Mouse (Mus musculus) hindbrain, embryonic 14.5 days (tissue): ENCODE measurements around the gene Stox2. TPM values are rescaled to one million over a fixed set of nuclear protein-coding genes. Genes with fewer than 3 reads are reported as not detected.

Source experiments
- ATAC-seq: fragments of 200-750 bp; cut with Nextera tagmentation; 2 replicates; pipeline ENCODE4 v1.8.0; 2017; ENCODE audit warnings: moderate number of reproducible peaks, mild to moderate bottlenecking, moderate TSS enrichment, moderate library complexity; ENCODE audit not compliant: low FRiP score
- DNase-seq: peaks from one replicate; pipeline ENCODE4 v3.0.0-alpha.2; 2015; ENCODE audit warnings: low spot score
- H3K27ac ChIP-seq: fragments of 300-500 bp; sonication (generic); 2 replicates; pipeline ENCODE4 v1.5.1; 2014; ENCODE audit warnings: mild to moderate bottlenecking, moderate library complexity
- H3K27me3 ChIP-seq: fragments of 300-500 bp; sonication (generic); 2 replicates; pipeline ENCODE4 v1.6.1; 2014; ENCODE audit warnings: mild to moderate bottlenecking, low read length, mixed read lengths; ENCODE audit not compliant: control insufficient read depth, insufficient read depth
- H3K36me3 ChIP-seq: fragments of 300-500 bp; sonication (generic); replicated peaks from 2 replicates; pipeline ENCODE4 v1.6.1; 2014; ENCODE audit not compliant: control insufficient read depth, insufficient read depth
- H3K4me1 ChIP-seq: fragments of 300-500 bp; sonication (generic); replicated peaks from 2 replicates; pipeline ENCODE4 v1.6.1; 2014; ENCODE audit warnings: antibody characterized with exemption, low read length, mixed read lengths; ENCODE audit not compliant: control insufficient read depth, insufficient read depth
- H3K4me2 ChIP-seq: fragments of 300-500 bp; sonication (generic); replicated peaks from 2 replicates; pipeline ENCODE4 v1.6.1; 2014; ENCODE audit warnings: mild to moderate bottlenecking, moderate library complexity
- H3K4me3 ChIP-seq: fragments of 300-500 bp; sonication (generic); replicated peaks from 2 replicates; pipeline ENCODE4 v1.5.1; 2014; ENCODE audit warnings: mild to moderate bottlenecking, low read length
- H3K9ac ChIP-seq: fragments of 300-500 bp; sonication (generic); 2 replicates; pipeline ENCODE4 v1.6.1; 2014
- H3K9me3 ChIP-seq: fragments of 300-500 bp; sonication (generic); 2 replicates; pipeline ENCODE4 v1.6.1; 2016; ENCODE audit warnings: low read length; ENCODE audit not compliant: control insufficient read depth
- WGBS: fragments of 180-500 bp; shearing (Covaris S2); extraction: QIAGEN DNeasy Blood & Tissue Kit; methylation state at CpG from one replicate; pipeline ENCODE4 v1.1.7; 2014; 5-methylcytosine and 5-hydroxymethylcytosine counted together
- polyA plus RNA-seq: library from polyadenylated mRNA; unstranded; fragments of >200 nt; fragmentation: Nextera tagmentation; extraction: Ambion mirVana; gene quantifications from 2 replicates; pipeline ENCODE4 v1.2.1, GENCODE M21; 2014

Gene Stox2
- polyA plus RNA-seq, 1 experiment from 2014 or later, result 39.9 TPM

- no peaks in the 10 kb centered on the region for H3K27me3 ChIP-seq
- H3K4me1 ChIP-seq, result peaks cover 66% of the 10 kb centered on the region
- H3K27ac ChIP-seq, result no peak overlapping the region
- H3K4me3 ChIP-seq, result peak overlapping the region; percentile 80
- H3K9me3 ChIP-seq, result no peaks in the 10 kb centered on the region
- DNase-seq, result peak; percentile 44
- H3K4me2 ChIP-seq, result peak overlapping the region; percentile 94
- 9% methylated on average over 6 of the region's 6 CpGs for WGBS
- peak overlapping the region; percentile 99 for H3K9ac ChIP-seq
- no peak for ATAC-seq
- no peaks in the 10 kb centered on the region for H3K36me3 ChIP-seq
Observed at GRCm38 (mm10) chr8:47285435-47285834, 160.7 kb downstream of the Stox2 start.

- H3K4me1 ChIP-seq, result peaks cover 67% of the 10 kb centered on the region
- ATAC-seq (no peak), DNase-seq (peak; percentile 35)
- H3K27ac ChIP-seq, result peak overlapping the region; percentile 72
- no peaks in the 10 kb centered on the region for H3K36me3 ChIP-seq
- WGBS, result 16% methylated on average over 21 of the region's 21 CpGs
- H3K27me3 ChIP-seq, result no peaks in the 10 kb centered on the region
- no peaks in the 10 kb centered on the region for H3K9me3 ChIP-seq
- peak overlapping the region; percentile 59 for H3K9ac ChIP-seq
- peak overlapping the region; percentile 94 for H3K4me2 ChIP-seq
- peak overlapping the region; percentile 80 for H3K4me3 ChIP-seq
Observed at GRCm38 (mm10) chr8:47284329-47285326, 161.5 kb downstream of the Stox2 start.

GRCm38 (mm10) chr8:47279898-47280297 is 166.3 kb downstream of the Stox2 start:
- no peak overlapping the region for H3K9ac ChIP-seq
- DNase-seq (no peak), ATAC-seq (no peak)
- H3K36me3 ChIP-seq, result no peaks in the 10 kb centered on the region
- H3K27me3 ChIP-seq, result no peaks in the 10 kb centered on the region
- 50% methylated on average over 10 of the region's 10 CpGs for WGBS
- H3K9me3 ChIP-seq, result no peaks in the 10 kb centered on the region
- no peak overlapping the region for H3K27ac ChIP-seq
- H3K4me3 ChIP-seq, result no peak overlapping the region
- H3K4me1 ChIP-seq, result peaks cover 58% of the 10 kb centered on the region
- H3K4me2 ChIP-seq, result 0 out of 2 replicates have a peak overlapping the region, but pooled peaks have one; percentile 10

- Histone ChIP-seq H3K27me3 (no peaks in the 10 kb centered on the region), H3K9ac (no peak overlapping the region), H3K4me1 (peaks cover 41% of the 10 kb centered on the region), H3K36me3 (no peaks in the 10 kb centered on the region), H3K9me3 (no peaks in the 10 kb centered on the region), H3K4me2 (no peak overlapping the region), H3K4me3 (no peak overlapping the region), H3K27ac (no peak overlapping the region)
- DNase-seq (no peak), ATAC-seq (no peak)
- WGBS, result 74% methylated on average over 3 of the region's 3 CpGs
Observed at GRCm38 (mm10) chr8:47278211-47278610, 168.0 kb downstream of the Stox2 start.

GRCm38 (mm10) chr8:47268931-47269330 is 177.2 kb downstream of the Stox2 start:
- Histone ChIP-seq H3K9me3 (no peaks in the 10 kb centered on the region), H3K4me2 (no peak overlapping the region), H3K4me3 (no peak overlapping the region), H3K9ac (no peak overlapping the region), H3K36me3 (no peaks in the 10 kb centered on the region; the same call in 1 of the 2 replicates), H3K27me3 (no peaks in the 10 kb centered on the region), H3K27ac (no peak overlapping the region), H3K4me1 (peaks cover 29% of the 10 kb centered on the region)
- no peak for ATAC-seq
- DNase-seq, result no peak
- 88% methylated on average over 6 of the region's 6 CpGs for WGBS

- 76% methylated on average over 21 of the region's 21 CpGs for WGBS
- Histone ChIP-seq H3K4me1 (peaks cover 35% of the 10 kb centered on the region), H3K9me3 (no peaks in the 10 kb centered on the region), H3K27me3 (no peaks in the 10 kb centered on the region), H3K4me3 (no peak overlapping the region), H3K9ac (no peak overlapping the region), H3K27ac (no peak overlapping the region), H3K4me2 (no peak overlapping the region), H3K36me3 (no peaks in the 10 kb centered on the region; the same call in 1 of the 2 replicates)
- ATAC-seq (0 out of 2 replicates have a peak, but pooled peaks have one; percentile 35), DNase-seq (no peak)
Observed at GRCm38 (mm10) chr8:47268062-47268822, 177.9 kb downstream of the Stox2 start.

- H3K27ac ChIP-seq, result peak overlapping the region; percentile 39
- H3K4me1 ChIP-seq, result peaks cover 55% of the 10 kb centered on the region
Observed at GRCm38 (mm10) chr8:47263070-47263843, 182.9 kb downstream of the Stox2 start.

GRCm38 (mm10) chr8:47260751-47261474 is 185.2 kb downstream of the Stox2 start:
- 45% methylated on average over 12 of the region's 12 CpGs for WGBS
- Histone ChIP-seq H3K27me3 (no peaks in the 10 kb centered on the region), H3K4me2 (no peak overlapping the region), H3K9ac (peak overlapping the region; percentile 20; the same call in 1 of the 2 replicates), H3K4me3 (no peak overlapping the region), H3K4me1 (peaks cover 46% of the 10 kb centered on the region), H3K9me3 (no peaks in the 10 kb centered on the region), H3K36me3 (no peaks in the 10 kb centered on the region), H3K27ac (0 out of 2 replicates have a peak overlapping the region, but pooled peaks have one; percentile 1)
- no peak for ATAC-seq
- DNase-seq, result no peak

More at GRCm38 (mm10) chr8:47263070-47263843, 182.9 kb downstream of the Stox2 start:
- H3K36me3 ChIP-seq, result no peaks in the 10 kb centered on the region
- ATAC-seq (no peak), DNase-seq (no peak)
- H3K27me3 ChIP-seq, result no peaks in the 10 kb centered on the region
- H3K9ac ChIP-seq, result no peak overlapping the region
- H3K9me3 ChIP-seq, result no peaks in the 10 kb centered on the region
- H3K4me3 ChIP-seq, result no peak overlapping the region
- WGBS, result 28% methylated on average over 17 of the region's 17 CpGs
- H3K4me2 ChIP-seq, result no peak overlapping the region
